Mouse (Mus musculus) frontal cortex, adult 2 months (tissue): ENCODE results near the gene Cacna2d2. TPM values are rescaled to one million over a fixed set of nuclear protein-coding genes. Genes with fewer than 3 reads are reported as not detected.
A peak's percentile ranks its signal among the peaks of the same experiment; 100 is the strongest.

Experiments used
- DNase-seq, 2 experiments: peaks; one replicate each; pipeline ENCODE4 v3.0.0; 2022; ENCODE audit warnings: low spot score in 1 of 2; ENCODE audit errors: extremely low spot score in 1 of 2
- polyA plus RNA-seq: library from polyadenylated mRNA; depleted of rRNA; stranded (reverse); fragments of >200 nt; gene quantifications from 2 replicates; pipeline ENCODE4 v1.2.3, GENCODE M21; 2012

Gene Cacna2d2
- polyA plus RNA-seq, 1 experiment, result 33.1 TPM

GRCm38 (mm10) chr9:107490625-107491024, 91.2 kb downstream of the Cacna2d2 start:
- DNase-seq, result no peak

- DNase-seq, result no peak
Observed at GRCm38 (mm10) chr9:107493511-107493910, 94.1 kb downstream of the Cacna2d2 start.

GRCm38 (mm10) chr9:107494238-107494637, 94.8 kb downstream of the Cacna2d2 start:
- no peak for DNase-seq

GRCm38 (mm10) chr9:107496359-107496758, 96.9 kb downstream of the Cacna2d2 start:
- DNase-seq, result no peak

- no peak for DNase-seq
Observed at GRCm38 (mm10) chr9:107500708-107501286, 101.4 kb downstream of the Cacna2d2 start.

GRCm38 (mm10) chr9:107502131-107502846, 102.9 kb downstream of the Cacna2d2 start:
- no peak for DNase-seq

GRCm38 (mm10) chr9:107504662-107505537, 105.5 kb downstream of the Cacna2d2 start:
- DNase-seq, result no peak

- peak in 1 of 2 experiments; percentile 75 for DNase-seq
Observed at GRCm38 (mm10) chr9:107508266-107508665, 108.9 kb downstream of the Cacna2d2 start.

- DNase-seq, result no peak
Observed at GRCm38 (mm10) chr9:107510384-107511100, 111.1 kb downstream of the Cacna2d2 start.

GRCm38 (mm10) chr9:107511436-107511835, 112.0 kb downstream of the Cacna2d2 start:
- DNase-seq, result no peak

GRCm38 (mm10) chr9:107512326-107512725, 112.9 kb downstream of the Cacna2d2 start:
- DNase-seq, result no peak

GRCm38 (mm10) chr9:107514303-107514955, 115.0 kb downstream of the Cacna2d2 start:
- peak; percentile 61 to 94 for DNase-seq

GRCm38 (mm10) chr9:107520331-107520730, 120.9 kb downstream of the Cacna2d2 start:
- DNase-seq, result no peak

GRCm38 (mm10) chr9:107521190-107521589, 121.8 kb downstream of the Cacna2d2 start:
- DNase-seq, result no peak

- no peak for DNase-seq
Observed at GRCm38 (mm10) chr9:107521711-107522399, 122.4 kb downstream of the Cacna2d2 start.

GRCm38 (mm10) chr9:107522400-107522711, 122.9 kb downstream of the Cacna2d2 start:
- DNase-seq, result no peak

GRCm38 (mm10) chr9:107526198-107527026, 127.0 kb downstream of the Cacna2d2 start:
- peak in 1 of 2 experiments; percentile 81 for DNase-seq

GRCm38 (mm10) chr9:107533791-107534407, 134.5 kb downstream of the Cacna2d2 start, which contains the start of gene Tmem115:
Gene Tmem115, plus strand, starts transcription at chr9:107533945.
- DNase-seq, result peak; percentile 96 to 97
